Mouse (Mus musculus) right cerebral cortex, postnatal 25 days (tissue): Measurements from ENCODE around the gene Amacr.
"Not testable (repeated sequence)": the region's sequence is repeated elsewhere in the genome, so short reads cannot be mapped to it uniquely, and the experiment has no call there.

Experiments
- DNase-seq: peaks from one replicate; pipeline ENCODE4 v3.0.0; 2022

Gene Amacr

GRCm38 (mm10) chr15:10981377-10982063, at the start of gene Amacr:
TSS of gene Amacr (plus strand) at chr15:10981756.
- peak; percentile 91 for DNase-seq

DNA sequence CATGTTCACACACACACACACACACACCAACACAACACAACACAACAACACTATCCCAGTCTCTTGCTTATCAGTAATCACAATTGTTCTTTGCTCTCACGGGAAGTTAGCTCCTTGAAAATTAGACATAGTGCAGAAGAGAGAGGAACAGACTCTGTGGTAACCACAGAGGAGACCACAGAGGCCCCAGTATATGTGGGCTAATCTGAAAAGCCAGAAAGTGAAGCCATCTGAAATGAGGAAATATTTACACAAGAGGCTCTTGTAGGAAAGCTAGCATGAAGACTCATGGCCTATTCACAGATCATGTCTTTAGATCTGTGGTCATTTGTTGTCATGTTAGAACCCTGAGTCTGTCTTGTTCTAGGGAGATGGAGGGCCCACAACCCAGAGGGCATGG, 47.6 kb upstream of the Amacr start:
- no peak for DNase-seq

DNA sequence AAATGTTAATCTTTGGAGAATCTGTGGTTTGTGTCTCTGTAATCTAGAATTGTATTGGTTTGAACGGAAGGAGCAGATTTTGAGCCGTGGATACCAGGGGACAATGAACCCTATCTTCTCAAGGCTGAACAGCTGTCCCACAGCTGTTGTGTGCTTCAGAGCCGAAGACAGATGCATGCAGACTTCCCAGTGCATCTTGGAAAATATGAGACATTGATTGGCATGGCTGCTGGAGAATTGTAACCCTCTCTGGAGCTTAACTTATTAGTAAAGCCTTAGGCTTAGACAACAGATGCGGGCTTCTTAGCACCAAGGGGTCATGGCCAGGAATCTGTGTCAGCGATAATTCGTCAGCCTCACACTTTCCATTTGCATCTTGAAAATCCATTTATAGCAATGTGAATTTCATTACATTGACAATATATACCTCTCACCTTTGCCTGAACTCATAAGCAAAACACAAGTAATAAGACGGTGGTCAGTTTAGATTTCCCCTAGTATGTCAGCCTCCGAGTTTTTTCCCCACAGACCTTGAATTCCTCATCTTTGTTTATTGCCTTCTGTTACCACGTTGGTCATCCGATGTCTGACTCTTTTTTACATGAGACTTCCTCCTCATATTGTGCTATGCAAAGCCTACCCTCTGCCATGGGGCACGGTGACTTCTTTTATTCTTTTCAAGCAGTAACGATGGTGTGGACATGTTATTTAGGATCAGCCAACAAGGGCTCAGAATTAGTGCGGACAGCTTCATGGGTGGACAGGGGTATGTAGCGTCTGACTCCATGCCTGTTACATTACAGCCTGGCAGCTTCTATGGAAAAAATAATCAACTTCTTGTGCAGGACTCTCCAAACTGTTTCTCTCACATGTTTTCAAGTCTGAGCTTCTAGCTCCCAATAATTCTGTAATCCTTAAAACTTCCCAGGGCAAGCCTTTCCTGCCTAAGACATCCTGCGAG, 41.1 kb upstream of the Amacr start:
- DNase-seq, result no peak

DNA sequence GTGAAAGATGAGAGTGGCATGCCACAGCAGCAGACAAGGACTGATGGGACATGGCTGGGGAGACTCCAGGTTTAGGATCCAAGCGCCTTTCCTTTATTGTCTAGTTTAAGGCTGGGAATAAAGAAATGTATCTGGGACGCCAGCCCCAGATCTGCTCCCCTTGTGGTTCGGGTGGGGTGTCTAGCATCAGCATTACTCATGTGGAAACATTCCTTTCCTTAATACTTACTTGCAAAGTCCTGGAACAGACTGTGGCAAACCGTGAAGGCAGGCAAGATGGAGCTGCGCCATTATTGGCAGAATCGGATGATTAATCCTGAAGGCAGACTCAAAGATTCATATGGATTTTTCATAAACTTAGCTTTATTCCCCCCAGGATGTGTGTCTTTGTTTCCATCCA, 39.7 kb upstream of the Amacr start:
- DNase-seq, result no peak

- no peak for DNase-seq
Observed at GRCm38 (mm10) chr15:10947852-10948251, 33.7 kb upstream of the Amacr start.

- DNase-seq, result no peak
Observed at GRCm38 (mm10) chr15:10951951-10952759, 29.4 kb upstream of the Amacr start, which contains the start of gene C1qtnf3. TSS of gene C1qtnf3 (plus strand) at chr15:10952332.

DNA sequence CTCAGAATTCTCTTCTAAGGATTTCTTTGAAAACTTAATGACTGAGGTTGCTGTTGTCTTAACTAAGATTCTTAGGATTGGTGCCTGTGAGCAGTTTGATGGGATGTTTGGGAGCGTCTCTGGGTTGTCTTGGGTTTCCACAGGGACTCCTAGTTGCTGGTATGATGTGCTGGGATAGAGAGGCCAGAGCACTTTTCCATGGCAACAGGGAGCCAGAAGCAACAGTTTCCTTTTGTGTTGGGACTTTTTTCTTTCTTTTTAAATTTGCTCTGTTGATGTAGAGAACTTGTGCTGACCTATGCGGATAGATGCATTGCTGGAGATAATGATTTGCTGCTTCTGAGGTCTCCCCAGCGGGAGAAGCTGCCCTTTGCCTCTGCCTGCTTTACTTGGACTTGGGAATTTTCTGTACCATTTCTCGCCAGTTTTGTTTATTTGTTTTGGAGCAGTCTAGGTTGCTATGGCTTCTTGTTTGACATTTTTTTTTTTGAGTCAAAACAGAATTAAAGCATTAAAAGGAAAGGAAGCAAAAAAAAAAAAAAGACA, 28.7 kb upstream of the Amacr start:
- DNase-seq, result no peak

DNA sequence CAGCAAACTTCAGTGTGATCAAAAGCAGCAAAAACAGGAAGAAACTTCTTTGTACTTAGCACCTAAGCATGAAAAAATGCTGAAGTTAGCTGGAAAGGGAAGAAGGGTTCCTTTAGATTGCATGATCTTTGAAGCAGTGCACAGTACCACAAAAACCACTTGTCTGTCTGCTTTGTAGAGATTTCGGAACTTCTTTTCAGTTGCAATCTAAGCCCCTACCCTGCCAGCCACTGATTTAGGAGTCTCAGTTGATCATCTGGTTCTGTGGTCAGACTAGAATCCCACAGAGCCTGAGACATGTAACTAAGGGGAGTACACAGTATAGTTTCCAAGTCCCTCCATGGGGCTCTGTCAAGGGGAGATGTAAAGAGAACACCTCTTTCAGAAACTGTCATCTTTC, 28.1 kb upstream of the Amacr start:
- no peak for DNase-seq

DNA sequence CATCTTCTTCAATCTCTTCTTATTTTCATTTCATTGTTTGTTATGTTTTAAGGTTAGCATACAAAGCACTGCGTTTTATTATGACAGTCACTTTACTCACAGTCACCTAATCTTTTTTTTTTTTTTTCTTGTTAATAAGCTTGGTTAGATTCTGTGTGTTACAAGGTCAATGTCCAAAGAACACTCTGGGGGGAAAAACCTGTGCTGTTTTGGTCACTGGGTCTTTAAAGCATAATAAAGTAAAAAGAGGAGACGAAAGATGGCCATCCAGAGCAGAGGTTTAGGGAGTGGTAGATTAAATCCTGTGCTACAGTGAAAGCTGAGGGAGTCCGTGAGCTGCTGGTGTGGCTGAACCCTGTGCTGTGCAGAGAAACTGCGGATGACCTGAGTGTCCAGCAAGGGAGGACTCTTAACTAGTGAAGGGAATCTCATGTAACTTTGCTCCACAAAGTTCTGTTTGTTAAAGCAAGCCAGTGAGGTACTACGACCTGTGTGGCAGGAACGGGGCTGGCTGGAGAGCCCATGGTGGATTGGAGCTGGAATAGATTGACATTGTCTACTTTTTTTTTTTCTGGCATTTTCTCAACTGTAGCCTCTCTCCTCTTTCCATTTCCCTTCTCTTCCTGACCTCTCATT, 27.1 kb upstream of the Amacr start:
- DNase-seq, result no peak

- DNase-seq, result no peak
Observed at GRCm38 (mm10) chr15:10955156-10955555, 26.4 kb upstream of the Amacr start.

- no peak for DNase-seq
Observed at GRCm38 (mm10) chr15:10956706-10957105, 24.9 kb upstream of the Amacr start.

GRCm38 (mm10) chr15:10959277-10960026, 22.1 kb upstream of the Amacr start:
- DNase-seq, result no peak

DNA sequence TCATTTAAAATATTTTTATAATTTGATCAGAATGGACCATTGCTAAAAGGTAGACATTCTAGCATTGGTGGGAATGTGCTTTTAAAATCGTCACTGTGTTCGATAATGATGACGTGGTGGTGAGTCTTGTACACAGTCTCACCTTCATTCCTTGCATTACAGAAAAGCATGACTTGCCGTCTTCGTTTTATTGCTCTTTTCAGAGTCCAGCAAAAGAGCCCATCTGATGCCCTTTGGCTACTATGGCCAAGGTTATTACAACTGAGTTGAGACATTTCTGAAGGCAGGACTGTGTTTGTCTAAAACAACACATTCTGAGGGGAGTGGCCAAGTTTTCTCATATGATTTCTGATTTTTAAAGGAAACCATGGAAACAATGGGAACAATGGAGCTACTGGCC, 21.3 kb upstream of the Amacr start:
- DNase-seq, result no peak

- DNase-seq, result no peak
Observed at GRCm38 (mm10) chr15:10962601-10963000, 19.0 kb upstream of the Amacr start.

GRCm38 (mm10) chr15:10969439-10969838, 12.1 kb upstream of the Amacr start:
- DNase-seq, result no peak

GRCm38 (mm10) chr15:10970777-10971176, 10.8 kb upstream of the Amacr start:
- no peak for DNase-seq

DNA sequence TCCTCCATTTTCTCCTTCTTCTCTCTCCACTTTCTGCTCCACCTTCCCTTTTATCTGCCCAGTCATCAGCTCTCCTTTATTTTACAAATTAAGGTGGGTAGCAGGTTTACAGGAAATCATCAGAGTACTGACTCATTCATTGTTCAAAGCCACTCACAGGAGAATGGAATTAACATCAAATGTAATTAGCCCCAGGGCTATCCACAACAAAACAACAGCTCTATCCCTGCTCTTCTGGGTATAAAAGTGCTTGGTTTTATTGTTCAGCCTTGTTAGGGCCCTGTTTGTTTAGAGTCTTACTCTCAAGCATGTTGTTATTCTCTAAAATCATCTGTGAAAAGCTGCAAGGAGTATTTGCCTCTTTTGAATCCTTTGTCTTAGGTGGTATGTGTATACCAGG, 4.4 kb upstream of the Amacr start:
- DNase-seq, result no peak

DNA sequence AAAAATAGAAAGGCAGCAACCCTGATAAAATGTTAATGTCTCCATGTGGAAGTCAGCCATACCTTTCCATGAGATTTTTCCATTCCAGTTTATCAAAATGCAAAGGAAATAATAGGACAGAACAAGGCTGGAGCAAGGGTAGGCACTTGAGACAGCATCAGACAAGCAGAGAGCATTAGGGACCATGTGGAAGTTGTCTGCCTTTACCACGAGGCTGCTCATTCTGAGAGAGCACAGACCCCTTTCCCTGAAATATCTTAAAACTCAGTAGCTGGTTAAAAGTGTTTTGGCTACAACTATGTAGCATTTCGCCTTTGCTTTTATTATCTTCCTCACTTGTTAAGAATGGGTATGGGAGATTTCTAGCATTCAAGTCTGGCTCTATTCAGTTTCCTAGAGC, 844 bp upstream of the Amacr start:
- DNase-seq, result no peak

- DNase-seq, result no peak
Observed at GRCm38 (mm10) chr15:10982064-10982435, 494 bp downstream of the Amacr start.

GRCm38 (mm10) chr15:10985756-10986155, 4.2 kb downstream of the Amacr start:
- no peak for DNase-seq

DNA sequence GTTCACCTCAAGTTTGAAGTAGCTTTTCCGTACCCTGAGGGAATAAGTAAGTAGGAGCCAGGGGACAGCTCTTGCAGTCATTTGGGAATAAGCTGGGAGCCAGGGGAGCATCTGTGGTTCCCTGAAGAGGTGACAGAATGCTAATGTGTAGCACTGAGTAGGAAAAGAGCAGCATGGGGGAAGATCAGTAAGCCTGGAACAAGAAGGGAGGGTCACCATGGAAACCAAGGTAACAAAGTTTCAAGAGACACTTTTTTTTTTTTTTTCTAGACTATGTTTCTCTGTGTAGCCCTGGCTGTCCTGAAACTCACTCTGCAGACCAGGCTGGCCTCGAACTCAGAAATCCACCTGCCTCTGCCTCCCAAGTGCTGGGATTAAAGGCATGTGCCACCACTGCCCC, 4.9 kb downstream of the Amacr start:
- not testable (repeated sequence) for DNase-seq

DNA sequence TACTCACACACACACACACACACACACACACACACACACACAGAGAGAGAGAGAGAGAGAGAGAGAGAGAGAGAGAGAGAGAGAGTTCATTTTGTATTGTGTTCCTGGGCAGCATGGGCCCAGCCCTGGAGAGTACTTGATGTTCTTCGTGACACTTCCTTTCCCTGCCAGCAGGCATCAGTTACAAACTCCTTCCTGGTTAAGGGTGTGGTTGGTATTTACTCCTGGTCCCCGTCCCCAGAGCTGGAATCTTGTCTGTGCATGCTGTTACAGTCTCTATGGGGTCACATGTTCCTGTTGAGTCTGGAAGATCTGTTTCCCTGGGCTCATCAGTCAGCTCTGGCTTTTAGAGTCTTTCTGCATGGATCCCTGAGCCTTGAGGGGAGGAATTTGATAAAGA, 8.9 kb downstream of the Amacr start:
- DNase-seq, result no peak
